Mouse (Mus musculus): ENCODE measurements around the gene Parp16.

GRCm38 (mm10) chr9:65188599-65188998 lies 6.6 kb upstream of the Parp16 start:
- TF ChIP-seq CTCF (IDR thresholded peaks at IDR 0.05; ENCODE audit: low read depth, low read length): peak; percentile 37; the same call in 1 of the 2 replicates
- no peak for TF ChIP-seq POLR2A (IDR thresholded peaks at IDR 0.05; ENCODE audit: borderline replicate concordance, low read depth, low read length)
